Mouse (Mus musculus): Measurements from ENCODE around the gene Scrt2.

DNA sequence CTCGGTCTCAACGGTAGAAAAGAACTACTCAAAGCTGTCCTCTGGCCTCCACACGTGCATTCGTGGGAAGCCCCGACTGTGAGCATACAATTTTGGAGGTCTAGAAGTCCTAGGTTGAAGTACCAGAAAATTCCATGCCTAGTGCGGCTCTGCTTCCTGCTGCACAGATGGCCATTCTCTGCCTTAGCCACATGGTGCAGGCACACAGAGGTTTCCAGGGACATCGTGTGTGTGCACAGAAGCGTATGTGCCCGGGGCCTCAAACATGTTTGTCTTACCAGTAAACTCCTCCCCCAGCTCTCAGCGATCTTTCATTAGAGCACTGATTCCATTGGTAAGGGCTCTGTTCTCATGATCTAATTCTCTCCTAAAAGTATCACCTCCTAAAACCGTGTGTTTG, 16.6 kb downstream of the Scrt2 start:
- TF ChIP-seq POLR2A (IDR thresholded peaks at IDR 0.05; ENCODE audit: control insufficient read depth, extremely low read depth, insufficient read depth, low read length, poor library complexity) (no peak), CTCF (IDR thresholded peaks at IDR 0.05; ENCODE audit: borderline replicate concordance, control insufficient read depth, extremely low read depth, insufficient read depth, low read length, poor library complexity) (no peak)
